Mouse (Mus musculus): Measurements from ENCODE around the gene Nup54. TPM values are rescaled to one million over a fixed set of nuclear protein-coding genes. Genes with fewer than 3 reads are reported as not detected.

Nup54 gene
- polyA plus RNA-seq, 2 experiments, result 20.7 to 31.9 TPM

- 21% methylated on average over 6 of the region's 6 CpGs for WGBS (ENCODE audit: insufficient replicate concordance)
Measured at GRCm38 (mm10) chr5:92396476-92396875, 38.5 kb downstream of the Nup54 start.

GRCm38 (mm10) chr5:92395764-92396163, 39.3 kb downstream of the Nup54 start:
- no peak overlapping the region for H3K9ac ChIP-seq (replicated peaks)
- TF ChIP-seq CTCF (IDR thresholded peaks at IDR 0.05; ENCODE audit: low read depth) (no peak), EP300 (IDR thresholded peaks at IDR 0.05; ENCODE audit: low read depth) (no peak)
- no peaks in the 10 kb centered on the region for H3K9me3 ChIP-seq (ENCODE audit: control insufficient read depth, low read length)
- H3K36me3 ChIP-seq (replicated peaks; ENCODE audit: control insufficient read depth, insufficient read depth, low read depth), result no peaks in the 10 kb centered on the region
- DNase-seq (ENCODE audit: low read depth in 3 of 3, low spot score in 3 of 3) (no peak), ATAC-seq (ENCODE audit: insufficient read depth) (peak; percentile 11; the same call in 1 of the 2 replicates)
- H3K4me3 ChIP-seq (ENCODE audit: insufficient read depth in 1 of 2, low read depth in 2 of 2, low read length in 2 of 2), result no peak overlapping the region
- peak overlapping the region; percentile 33 for H3K4me2 ChIP-seq (ENCODE audit: low read depth)
- WGBS (ENCODE audit: insufficient replicate concordance), result 28% methylated on average over 3 of the region's 3 CpGs
- H3K27me3 ChIP-seq (ENCODE audit: control insufficient read depth, insufficient read depth, low read length), result peaks cover 18% of the 10 kb centered on the region
- H3K4me1 ChIP-seq (replicated peaks; ENCODE audit: control insufficient read depth in 2 of 2, insufficient read depth in 2 of 2, low read length in 1 of 2), result peaks cover 25 to 40% of the 10 kb centered on the region in 2 experiments
- H3K27ac ChIP-seq, result peak overlapping the region; percentile 63

More at GRCm38 (mm10) chr5:92396476-92396875, 38.5 kb downstream of the Nup54 start:
- peak; percentile 58 to 63 (median 59) for DNase-seq (ENCODE audit: low read depth in 3 of 3, low spot score in 3 of 3)
- H3K9me3 ChIP-seq (ENCODE audit: control insufficient read depth, low read length), result no peaks in the 10 kb centered on the region
- H3K9ac ChIP-seq (replicated peaks), result no peak overlapping the region
- H3K4me2 ChIP-seq (ENCODE audit: low read depth), result peak overlapping the region; percentile 33
- peak; percentile 89 for ATAC-seq (ENCODE audit: insufficient read depth)
- TF ChIP-seq CTCF (IDR thresholded peaks at IDR 0.05; ENCODE audit: low read depth) (no peak), EP300 (IDR thresholded peaks at IDR 0.05; ENCODE audit: low read depth) (peak; percentile 86)
- H3K4me3 ChIP-seq (ENCODE audit: insufficient read depth in 1 of 2, low read depth in 2 of 2, low read length in 2 of 2), result no peak overlapping the region
- H3K27me3 ChIP-seq (ENCODE audit: control insufficient read depth, insufficient read depth, low read length), result peaks cover 14% of the 10 kb centered on the region
- no peaks in the 10 kb centered on the region for H3K36me3 ChIP-seq (replicated peaks; ENCODE audit: control insufficient read depth, insufficient read depth, low read depth)
- H3K27ac ChIP-seq, result no peak overlapping the region
- peaks cover 25 to 40% of the 10 kb centered on the region in 2 experiments for H3K4me1 ChIP-seq (replicated peaks; ENCODE audit: control insufficient read depth in 2 of 2, insufficient read depth in 2 of 2, low read length in 1 of 2)

- Histone ChIP-seq H3K4me2 (ENCODE audit: low read depth) (peak overlapping the region; percentile 36), H3K36me3 (replicated peaks; ENCODE audit: control insufficient read depth, insufficient read depth, low read depth) (no peaks in the 10 kb centered on the region), H3K4me1 (replicated peaks; ENCODE audit: control insufficient read depth in 2 of 2, insufficient read depth in 2 of 2, low read length in 1 of 2) (peaks cover 25 to 40% of the 10 kb centered on the region in 2 experiments), H3K9me3 (ENCODE audit: control insufficient read depth, low read length) (no peaks in the 10 kb centered on the region), H3K27me3 (ENCODE audit: control insufficient read depth, insufficient read depth, low read length) (peaks cover 21% of the 10 kb centered on the region), H3K4me3 (ENCODE audit: insufficient read depth in 1 of 2, low read depth in 2 of 2, low read length in 2 of 2) (peak overlapping the region in 1 of 2 experiments; percentile 13; a peak in 1 of 4 replicates), H3K27ac (no peak overlapping the region), H3K9ac (replicated peaks) (no peak overlapping the region)
- TF ChIP-seq EP300 (IDR thresholded peaks at IDR 0.05; ENCODE audit: low read depth), result 0 out of 2 replicates have a peak, but pooled peaks have one; percentile 11
- TF ChIP-seq CTCF (IDR thresholded peaks at IDR 0.05; ENCODE audit: low read depth), result no peak
- WGBS (ENCODE audit: insufficient replicate concordance), result 25% methylated on average over 10 of the region's 10 CpGs
- DNase-seq (ENCODE audit: low read depth in 3 of 3, low spot score in 3 of 3) (peak in 1 of 3 experiments; percentile 35), ATAC-seq (ENCODE audit: insufficient read depth) (peak; percentile 34; the same call in 1 of the 2 replicates)
Measured at GRCm38 (mm10) chr5:92393863-92394262, 41.2 kb downstream of the Nup54 start.

GRCm38 (mm10) chr5:92392542-92392941, 42.5 kb downstream of the Nup54 start:
- H3K9ac ChIP-seq (replicated peaks), result no peak overlapping the region
- no peaks in the 10 kb centered on the region for H3K36me3 ChIP-seq (replicated peaks; ENCODE audit: control insufficient read depth, insufficient read depth, low read depth)
- H3K4me2 ChIP-seq (ENCODE audit: low read depth), result peak overlapping the region; percentile 57
- H3K4me3 ChIP-seq (ENCODE audit: insufficient read depth in 1 of 2, low read depth in 2 of 2, low read length in 2 of 2), result peak overlapping the region; percentile 5 to 7; a peak in 3 of 4 replicates
- no peak for TF ChIP-seq EP300 (IDR thresholded peaks at IDR 0.05; ENCODE audit: low read depth)
- WGBS (ENCODE audit: insufficient replicate concordance), result 38% methylated on average over 18 of the region's 18 CpGs
- H3K4me1 ChIP-seq (replicated peaks; ENCODE audit: control insufficient read depth in 2 of 2, insufficient read depth in 2 of 2, low read length in 1 of 2), result peaks cover 21 to 37% of the 10 kb centered on the region in 2 experiments
- ATAC-seq (ENCODE audit: insufficient read depth), result no peak
- H3K27me3 ChIP-seq (ENCODE audit: control insufficient read depth, insufficient read depth, low read length), result peaks cover 23% of the 10 kb centered on the region
- no peaks in the 10 kb centered on the region for H3K9me3 ChIP-seq (ENCODE audit: control insufficient read depth, low read length)
- no peak for DNase-seq (ENCODE audit: low read depth in 3 of 3, low spot score in 3 of 3)
- H3K27ac ChIP-seq, result no peak overlapping the region

GRCm38 (mm10) chr5:92390615-92391014, 44.4 kb downstream of the Nup54 start:
- Histone ChIP-seq H3K36me3 (replicated peaks; ENCODE audit: control insufficient read depth, insufficient read depth, low read depth) (no peaks in the 10 kb centered on the region), H3K27ac (no peak overlapping the region), H3K9me3 (ENCODE audit: control insufficient read depth, low read length) (no peaks in the 10 kb centered on the region), H3K27me3 (ENCODE audit: control insufficient read depth, insufficient read depth, low read length) (peaks cover 23% of the 10 kb centered on the region), H3K4me1 (replicated peaks; ENCODE audit: control insufficient read depth in 2 of 2, insufficient read depth in 2 of 2, low read length in 1 of 2) (peaks cover 12 to 27% of the 10 kb centered on the region in 2 experiments), H3K9ac (replicated peaks) (no peak overlapping the region), H3K4me3 (ENCODE audit: insufficient read depth in 1 of 2, low read depth in 2 of 2, low read length in 2 of 2) (no peak overlapping the region), H3K4me2 (ENCODE audit: low read depth) (no peak overlapping the region)
- no peak for TF ChIP-seq EP300 (IDR thresholded peaks at IDR 0.05; ENCODE audit: low read depth)
- TF ChIP-seq CTCF (IDR thresholded peaks at IDR 0.05; ENCODE audit: low read depth), result no peak
- ATAC-seq (ENCODE audit: insufficient read depth) (no peak), DNase-seq (ENCODE audit: low read depth in 3 of 3, low spot score in 3 of 3) (no peak)
- 57% methylated on average over 8 of the region's 8 CpGs for WGBS (ENCODE audit: insufficient replicate concordance)
